Mouse (Mus musculus): Measurements from ENCODE around the gene Snx5. TPM values are rescaled to one million over a fixed set of nuclear protein-coding genes. Genes with fewer than 3 reads are reported as not detected.

The Snx5 gene
- total RNA-seq, 2 experiments from 2014 or later: 67.4 to 73.2 TPM

DNA sequence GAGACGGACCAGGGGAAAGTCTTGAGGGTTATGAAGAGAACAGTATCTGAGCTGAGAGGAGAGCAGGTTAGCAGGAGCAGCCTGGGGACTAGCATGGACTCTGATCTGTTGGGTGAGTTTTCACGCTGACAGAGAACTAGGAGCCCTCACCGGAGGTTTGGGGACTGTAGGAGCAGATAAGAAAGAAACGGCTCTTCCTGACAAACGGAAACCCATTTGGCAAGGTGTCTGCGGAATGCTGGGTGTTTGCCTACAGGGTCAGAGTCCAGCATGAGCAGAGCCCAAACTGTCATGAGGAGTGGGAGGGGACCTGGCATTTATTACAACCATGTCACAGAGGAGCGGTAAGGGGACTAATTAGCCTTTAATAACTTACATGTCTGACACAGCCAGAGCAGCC, 40.2 kb downstream of the Snx5 start:
- DNase-seq (ENCODE audit: low spot score in 2 of 2): no peak

DNA sequence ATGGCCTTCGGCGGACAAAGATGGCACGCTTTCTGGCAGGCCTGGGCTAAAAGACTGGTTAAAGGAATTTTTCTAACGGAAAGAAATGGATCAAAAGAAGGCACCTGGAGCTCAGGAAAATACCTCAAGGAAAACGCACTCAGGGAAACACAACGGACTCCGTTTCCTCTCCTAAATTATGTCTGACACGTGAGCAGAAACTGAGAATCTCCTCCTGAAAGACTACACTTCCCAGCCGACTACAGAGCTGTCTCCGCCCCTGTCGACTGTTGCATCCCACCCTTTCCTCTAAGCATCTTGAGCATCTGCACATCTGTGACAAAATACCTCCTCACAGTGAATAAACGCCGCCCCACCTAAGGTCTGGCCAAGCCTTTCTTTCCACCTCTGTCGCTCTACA, 41.1 kb downstream of the Snx5 start:
- DNase-seq (ENCODE audit: low spot score in 2 of 2): no peak

DNA sequence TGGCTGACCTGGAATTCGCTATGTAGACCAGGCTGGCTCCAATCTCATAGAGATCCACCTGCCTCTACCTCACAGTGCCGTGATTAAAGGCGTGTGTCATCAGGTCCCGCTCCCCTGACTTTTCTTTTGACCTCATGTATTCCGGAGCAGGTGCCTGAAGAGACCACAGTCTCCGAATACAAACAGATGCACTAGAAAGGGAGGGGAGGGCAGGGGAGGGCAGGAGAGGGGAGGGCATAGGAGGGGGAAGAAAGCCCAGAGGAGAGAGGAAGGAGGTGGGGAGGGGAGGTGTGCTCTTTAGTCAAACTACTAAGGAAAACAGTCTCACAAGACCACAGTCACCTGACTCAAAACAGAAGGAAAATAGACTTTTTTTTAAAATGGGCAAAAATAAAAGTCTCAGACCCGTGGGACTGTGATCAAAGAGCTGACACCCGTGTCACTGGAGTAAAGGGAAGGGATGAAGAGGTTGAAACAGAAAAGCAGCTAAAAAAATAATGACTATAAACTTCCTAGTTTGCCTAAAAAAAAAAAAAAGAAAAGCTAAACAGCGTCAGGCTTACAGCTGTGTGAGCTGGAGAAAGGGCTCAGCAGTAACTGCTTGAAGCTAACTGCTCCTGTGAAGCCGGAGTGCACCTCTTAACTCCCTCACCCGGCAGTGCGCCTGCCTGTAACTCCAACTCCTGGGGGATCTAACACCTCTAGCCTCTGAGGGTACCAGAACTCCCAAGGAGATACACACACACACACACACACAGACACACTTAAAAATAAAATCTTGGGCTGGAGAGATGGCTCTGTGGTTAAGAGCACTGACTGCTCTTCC, 42.0 kb downstream of the Snx5 start:
- DNase-seq (ENCODE audit: low spot score in 2 of 2): no peak

- no peak for DNase-seq (ENCODE audit: low spot score in 2 of 2)
These were observed 43.7 kb downstream of the Snx5 start for GRCm38 (mm10) chr2:144226906-144227586.

DNA sequence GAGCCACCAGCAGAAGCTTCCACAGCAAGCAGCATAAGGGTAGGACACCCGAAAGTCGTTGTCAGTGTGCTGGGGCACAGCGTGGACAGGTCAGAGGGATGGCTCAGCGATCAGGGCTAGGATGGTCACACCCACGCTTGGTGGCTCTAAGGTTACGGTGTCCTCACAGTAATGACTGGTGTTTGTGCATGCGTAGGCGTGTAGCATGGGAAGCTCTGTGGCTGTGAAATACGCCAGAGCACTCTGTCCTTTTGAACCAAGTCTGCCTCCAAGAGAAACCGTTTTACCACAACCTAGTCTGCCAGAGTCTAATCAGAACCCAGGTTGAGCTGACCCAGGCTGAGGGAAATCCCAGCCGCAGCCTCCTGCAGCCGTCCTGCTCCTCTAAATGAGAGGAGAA, 46.4 kb downstream of the Snx5 start:
- DNase-seq (ENCODE audit: low spot score in 2 of 2): no peak

GRCm38 (mm10) chr2:144215601-144216000, 55.1 kb downstream of the Snx5 start:
- DNase-seq (ENCODE audit: low spot score in 2 of 2): no peak

GRCm38 (mm10) chr2:144215195-144215594, 55.5 kb downstream of the Snx5 start:
- no peak for DNase-seq (ENCODE audit: low spot score in 2 of 2)

DNA sequence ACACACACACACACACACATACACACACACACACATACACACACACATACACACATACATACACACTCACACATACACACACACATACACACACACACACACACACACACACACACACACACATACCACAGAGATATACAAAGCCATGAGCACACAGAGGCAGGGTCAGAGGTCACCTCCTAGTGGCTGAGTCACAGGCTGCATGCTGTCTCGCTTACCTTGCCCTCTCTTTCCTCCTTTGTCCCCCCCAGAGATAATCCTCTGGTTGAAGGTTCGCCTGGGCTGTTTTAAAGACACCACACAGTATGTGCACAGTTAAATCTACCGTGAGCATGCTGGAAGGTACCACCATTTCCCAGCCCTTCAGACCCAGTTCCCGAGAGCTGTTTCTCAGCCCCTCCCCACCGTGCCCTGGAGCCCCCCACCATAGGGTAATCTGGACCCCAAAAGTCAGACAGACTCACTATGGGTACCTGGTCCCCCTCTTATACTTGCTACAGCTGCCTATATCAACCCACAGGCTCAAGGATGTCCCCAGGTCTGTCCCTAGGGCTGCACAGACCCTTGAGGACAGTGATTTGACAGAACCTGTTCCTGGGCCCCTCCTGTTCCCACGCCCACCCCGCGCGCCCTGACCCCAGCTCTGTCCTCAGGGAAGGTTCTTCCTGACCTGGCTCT, 56.1 kb downstream of the Snx5 start:
- no peak for DNase-seq (ENCODE audit: low spot score in 2 of 2)

- no peak for DNase-seq (ENCODE audit: low spot score in 2 of 2)
These were observed 56.9 kb downstream of the Snx5 start for GRCm38 (mm10) chr2:144213803-144214202.

- DNase-seq (ENCODE audit: low spot score in 2 of 2): no peak
These were observed 61.3 kb downstream of the Snx5 start for GRCm38 (mm10) chr2:144209425-144209824.

GRCm38 (mm10) chr2:144207365-144207764, 63.3 kb downstream of the Snx5 start:
- DNase-seq (ENCODE audit: low spot score in 2 of 2): peak in 1 of 2 experiments; percentile 12

GRCm38 (mm10) chr2:144203001-144203400, 67.7 kb downstream of the Snx5 start:
- DNase-seq (ENCODE audit: low spot score in 2 of 2): no peak

- no peak for DNase-seq (ENCODE audit: low spot score in 2 of 2)
These were observed 68.1 kb downstream of the Snx5 start for GRCm38 (mm10) chr2:144202567-144202966.

GRCm38 (mm10) chr2:144202151-144202550, 68.6 kb downstream of the Snx5 start:
- no peak for DNase-seq (ENCODE audit: low spot score in 2 of 2)

Other genes starting within 250 kb of the Snx5 start
- not detected for gene Banf2, start 237.8 kb downstream of the Snx5 start, total RNA-seq (2021)
- gene Mgme1, start 243 bp downstream of the Snx5 start, total RNA-seq (2021): 1 to 10 TPM; 6.2 to 6.7 TPM
- gene Ovol2, start 61.2 kb upstream of the Snx5 start, total RNA-seq (2021): 1 to 10 TPM; 1.6 to 1.9 TPM
- gene Kat14, start 98.1 kb upstream of the Snx5 start, total RNA-seq (2021): 10 to 100 TPM; 31.9 to 36.6 TPM
- 10 to 100 TPM in 1 of 2 experiments, 1 to 10 TPM in 1; 6.9 to 10.4 TPM for gene Pet117, start 98.1 kb upstream of the Snx5 start, total RNA-seq (2021)

Data from layer of hippocampus, adult 18-20 months (tissue).